Mouse (Mus musculus) adrenal gland, adult 18-20 months (tissue): ENCODE measurements around the gene Mthfd1. TPM values are rescaled to one million over a fixed set of nuclear protein-coding genes. Genes with fewer than 3 reads are reported as not detected.

Experiments used
- DNase-seq, 2 experiments: peaks; one replicate each; pipeline ENCODE4 v3.0.0; 2021 to 2022; ENCODE audit warnings: low spot score in 2 of 2
- total RNA-seq, 2 experiments: library from RNA; stranded (reverse); gene quantifications; 1 replicate in 1 of 2; 2 replicates in 1 of 2; pipeline ENCODE4 v1.2.3; 2021

Gene Mthfd1
- total RNA-seq, 2 experiments from 2014 or later = 30.9 to 47.3 TPM

- no peak for DNase-seq
These were observed 81.2 kb downstream of the Mthfd1 start for GRCm38 (mm10) chr12:76336111-76336965.

- DNase-seq = peak; percentile 52 to 55
These were observed 86.0 kb downstream of the Mthfd1 start for GRCm38 (mm10) chr12:76341080-76341479.

DNA sequence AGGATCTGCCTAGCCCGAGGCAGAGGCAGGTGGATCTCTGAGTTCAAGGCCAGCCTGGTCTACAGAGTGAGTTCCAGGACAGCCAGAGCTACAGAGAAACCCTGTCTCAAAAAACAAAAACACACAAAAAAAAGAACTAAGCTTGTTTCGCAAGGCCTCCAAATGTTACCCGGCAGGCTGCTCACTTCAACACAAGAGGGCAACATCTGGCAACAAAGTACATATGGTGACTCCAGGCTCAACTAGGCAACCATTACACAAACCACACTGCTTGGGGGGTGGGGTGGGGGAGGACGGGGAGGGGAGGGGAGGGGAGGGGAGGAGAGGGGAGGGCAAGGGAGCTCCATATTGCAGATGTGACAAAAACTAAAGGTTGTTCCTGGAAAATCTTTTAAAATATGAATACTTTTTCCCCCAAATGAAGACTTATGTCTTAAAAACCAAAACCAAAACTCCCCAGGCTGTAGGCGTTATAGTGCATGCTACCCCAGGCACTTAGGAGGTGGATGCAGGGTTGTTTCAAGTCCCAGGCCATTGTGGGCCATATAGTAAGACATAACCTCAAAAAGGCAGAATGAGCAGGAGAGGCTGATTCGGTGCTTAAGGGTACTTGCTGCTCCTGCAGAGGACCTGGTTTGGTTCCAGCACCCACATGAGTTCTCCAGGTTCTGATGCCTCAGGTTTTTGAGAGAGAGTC is 90.8 kb downstream of the Mthfd1 start:
- no peak for DNase-seq

- no peak for DNase-seq
These were observed 94.7 kb downstream of the Mthfd1 start for GRCm38 (mm10) chr12:76349680-76350220.

GRCm38 (mm10) chr12:76360868-76361267 is 105.8 kb downstream of the Mthfd1 start:
- DNase-seq = no peak

DNA sequence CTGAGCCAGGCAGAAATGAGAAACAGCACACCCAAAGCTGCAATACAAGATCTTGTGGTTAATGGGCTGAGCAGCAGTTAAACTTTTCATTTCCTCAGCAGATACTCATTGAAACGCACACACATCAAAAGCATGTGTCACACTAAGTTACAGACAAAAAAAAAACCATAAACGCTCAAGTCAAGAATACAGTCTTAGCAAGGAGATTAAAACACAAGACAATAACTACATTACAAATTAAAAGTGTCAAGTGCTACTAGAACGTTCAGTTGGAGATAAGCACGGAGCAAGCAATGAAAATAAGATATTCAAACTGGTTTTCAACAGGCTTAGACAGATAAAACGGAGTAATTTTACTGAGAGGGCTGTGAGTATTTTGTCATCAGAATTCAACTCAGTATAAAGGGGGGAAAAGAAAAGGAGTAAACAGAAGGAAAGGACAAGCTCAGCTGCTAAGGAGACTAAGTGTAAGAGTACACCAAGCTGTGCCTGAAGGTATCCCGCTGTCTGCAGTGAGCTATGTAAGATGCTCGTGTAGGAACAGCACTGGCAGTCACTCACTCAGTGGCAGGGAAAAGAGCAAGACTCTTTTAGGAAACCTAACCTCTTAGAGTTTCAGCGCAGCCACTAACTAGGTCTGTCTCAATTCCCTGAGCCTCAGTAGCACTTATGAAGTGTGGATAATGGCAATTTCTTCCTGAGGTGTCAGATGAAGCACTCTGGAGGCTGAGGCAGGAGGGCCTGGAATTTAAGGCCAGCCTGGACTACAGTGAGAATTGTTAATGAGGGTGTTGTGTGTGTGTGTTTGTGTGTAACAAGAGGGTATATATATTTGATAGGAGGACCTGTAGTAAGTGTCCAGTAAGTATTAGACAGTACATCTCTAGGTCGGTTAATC is 106.6 kb downstream of the Mthfd1 start:
- no peak for DNase-seq

DNA sequence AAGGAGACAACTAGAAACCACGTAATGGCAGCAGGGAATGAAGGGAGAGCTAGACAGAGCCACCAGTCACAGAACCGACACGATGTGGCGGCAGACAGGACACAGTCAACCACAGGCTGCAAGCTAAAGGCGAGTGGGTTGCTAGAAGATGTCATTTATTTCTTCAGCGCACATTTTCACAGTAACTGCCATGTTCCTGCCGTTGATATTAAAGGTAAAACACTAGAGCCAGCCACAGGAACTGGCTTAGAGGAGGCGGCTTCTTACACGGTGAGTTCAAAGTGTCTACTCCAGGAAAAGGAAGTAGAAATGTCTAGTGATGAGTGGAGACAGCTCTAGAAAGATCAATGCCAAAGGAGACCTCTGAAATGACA is 107.2 kb downstream of the Mthfd1 start:
- no peak for DNase-seq

DNA sequence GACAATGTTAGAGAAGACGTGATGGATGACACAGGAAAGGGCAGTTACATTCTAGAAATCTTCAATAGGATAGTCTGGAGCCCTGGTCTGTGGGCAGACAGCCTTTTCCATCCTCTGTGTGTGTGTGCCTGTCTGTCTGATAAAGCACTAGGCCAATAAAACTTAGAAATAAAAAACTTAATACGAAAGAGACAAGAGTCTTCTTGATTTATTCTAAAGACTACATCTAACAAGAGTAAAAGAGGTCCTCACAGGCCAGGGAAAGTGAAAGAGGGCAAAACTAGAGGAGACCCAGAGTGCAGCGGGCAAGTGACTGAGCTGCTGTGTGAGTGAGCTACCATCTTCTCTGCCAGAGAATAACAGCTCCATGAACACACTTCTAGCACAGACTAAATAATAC is 111.2 kb downstream of the Mthfd1 start:
- DNase-seq = no peak

DNA sequence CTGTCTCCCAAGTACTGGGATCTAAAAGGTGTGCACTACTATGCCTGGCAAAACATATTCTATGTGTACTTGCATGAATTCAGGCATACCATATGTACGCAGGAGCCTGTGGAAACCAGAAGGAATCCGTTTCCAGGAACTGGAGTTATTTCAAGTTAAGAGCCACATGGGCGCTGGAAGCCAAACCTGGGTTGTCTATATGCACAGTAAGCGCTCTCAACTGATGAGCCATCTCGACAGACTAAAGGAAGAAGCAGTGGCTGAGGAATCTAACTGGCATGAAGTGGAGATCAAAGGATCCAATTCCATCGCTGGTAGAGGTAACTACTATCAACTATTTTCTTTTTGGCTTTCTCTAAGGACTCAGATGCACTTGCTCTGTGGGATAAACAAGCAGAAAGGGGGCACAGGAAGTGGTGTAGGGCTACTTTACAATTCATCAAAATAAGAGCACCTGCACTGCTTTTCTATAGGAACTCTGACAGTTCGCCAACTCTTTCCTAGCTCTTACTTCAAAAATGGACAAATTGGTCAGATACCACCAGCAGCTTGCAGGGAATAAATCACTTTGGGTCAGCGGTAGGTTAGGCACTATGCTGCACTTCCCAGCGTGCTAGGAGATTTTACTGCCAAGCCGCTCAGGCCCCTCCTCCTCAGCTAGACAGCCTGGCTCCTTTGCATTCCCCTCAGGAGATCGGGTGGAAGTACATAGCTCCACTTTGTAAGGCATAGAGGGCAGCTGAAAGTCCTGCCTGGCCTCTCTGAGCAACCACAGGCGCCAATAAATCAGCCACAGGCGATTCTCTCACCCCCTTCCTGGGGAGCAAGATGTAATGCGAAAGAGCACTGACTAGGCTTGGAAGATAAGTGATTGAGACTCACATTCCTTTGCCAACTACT is 112.2 kb downstream of the Mthfd1 start:
- no peak for DNase-seq

DNA sequence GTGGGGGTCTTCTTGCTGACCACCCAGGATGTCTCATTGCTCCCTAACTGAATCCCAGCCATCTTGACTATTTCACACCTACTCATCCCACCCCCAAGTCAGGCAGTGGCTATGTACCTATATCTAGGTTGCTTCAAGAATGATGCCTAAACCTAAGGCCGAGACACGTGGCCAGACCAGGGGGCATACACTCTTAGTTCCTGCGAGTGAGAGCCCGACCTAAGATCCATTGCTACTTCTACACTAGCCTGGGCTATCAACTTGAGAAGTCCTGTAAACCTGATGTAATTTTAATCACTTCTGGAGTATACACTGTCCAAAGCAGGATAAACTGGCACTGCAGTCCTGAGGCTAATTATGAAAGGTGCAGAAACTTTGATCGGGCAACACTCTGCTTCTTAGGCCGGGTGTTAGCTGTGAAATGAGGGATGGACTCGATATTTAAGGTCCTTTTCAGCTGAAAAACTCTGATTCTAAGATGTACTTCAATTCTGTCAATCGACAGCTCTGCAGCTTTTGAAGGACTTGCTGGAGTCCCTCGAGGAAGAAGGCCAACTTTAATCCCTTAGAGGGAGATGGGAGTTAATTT is 113.2 kb downstream of the Mthfd1 start:
- no peak for DNase-seq

DNA sequence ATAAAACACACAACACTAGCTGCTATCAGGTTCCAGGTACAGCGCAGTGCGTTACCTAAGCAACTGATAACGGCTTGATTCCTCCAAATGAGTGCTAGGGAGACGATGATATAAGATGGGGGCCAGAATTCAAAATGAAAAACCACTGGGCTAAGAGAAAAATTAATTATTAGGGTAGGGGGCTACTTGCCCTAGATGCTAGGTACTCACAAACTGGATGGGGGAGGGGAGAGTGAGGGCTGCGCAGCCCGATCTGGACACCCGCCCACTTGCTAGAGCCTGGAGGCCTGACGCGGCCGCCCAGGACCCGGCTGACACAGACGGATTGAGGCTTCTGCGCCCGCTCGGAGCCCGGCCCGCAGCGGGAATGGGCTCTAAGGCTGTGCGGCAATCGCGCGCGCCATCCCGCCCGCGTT is 113.7 kb downstream of the Mthfd1 start:
- DNase-seq = no peak

Other genes with a start within 250 kb of the Mthfd1 start
- under 1 TPM in 1 of 2 experiments, not detected in 1; 0.20 TPM for gene Esr2, start 78.0 kb upstream of the Mthfd1 start, total RNA-seq
- gene Tex21, start 8.6 kb upstream of the Mthfd1 start, total RNA-seq = not detected
- gene Akap5, start 69.6 kb downstream of the Mthfd1 start, total RNA-seq = under 1 TPM; 0.33 to 0.54 TPM
- 1 to 10 TPM; 5.9 to 6.1 TPM for gene Zbtb25, start 114.3 kb downstream of the Mthfd1 start, total RNA-seq
- 1 to 10 TPM; 4.1 to 4.7 TPM for gene Zbtb1, start 115.0 kb downstream of the Mthfd1 start, total RNA-seq
- 10 to 100 TPM; 18.9 to 20.6 TPM for gene Hspa2, start 148.9 kb downstream of the Mthfd1 start, total RNA-seq
- gene Ppp1r36, start 162.2 kb downstream of the Mthfd1 start, total RNA-seq = under 1 TPM; 0.27 to 0.32 TPM